Mouse (Mus musculus) intestine, embryonic 16.5 days (tissue): ENCODE data around the gene Ppm1h. TPM values are rescaled to one million over a fixed set of nuclear protein-coding genes. Genes with fewer than 3 reads are reported as not detected.

Source experiments
- ATAC-seq: fragments of 200-750 bp; cut with Nextera tagmentation; 2 replicates; pipeline ENCODE4 v1.8.0; 2017; ENCODE audit warnings: moderate TSS enrichment, moderate library complexity
- H3K27ac ChIP-seq: fragments of 300-500 bp; sonication (generic); 2 replicates; pipeline ENCODE4 v1.5.1; 2014; ENCODE audit warnings: mild to moderate bottlenecking, low read length
- H3K27me3 ChIP-seq: fragments of 300-500 bp; sonication (generic); replicated peaks from 2 replicates; pipeline ENCODE4 v1.6.1; 2014; ENCODE audit warnings: low read length, control low read depth, mixed read lengths; ENCODE audit not compliant: control insufficient read depth, insufficient read depth
- H3K36me3 ChIP-seq: fragments of 300-500 bp; sonication (generic); 2 replicates; pipeline ENCODE4 v1.6.1; 2014; ENCODE audit warnings: low read length, control low read depth; ENCODE audit not compliant: control insufficient read depth, insufficient read depth
- H3K4me1 ChIP-seq: fragments of 300-500 bp; sonication (generic); 2 replicates; pipeline ENCODE4 v1.6.1; 2014; ENCODE audit warnings: low read length, control low read depth, mixed read lengths; ENCODE audit not compliant: control insufficient read depth, insufficient read depth
- H3K4me2 ChIP-seq: fragments of 300-500 bp; sonication (generic); 2 replicates; pipeline ENCODE4 v1.6.1; 2014; ENCODE audit warnings: low read depth, low read length, control low read depth
- H3K4me3 ChIP-seq: fragments of 300-500 bp; sonication (generic); 2 replicates; pipeline ENCODE4 v1.5.1; 2014; ENCODE audit warnings: mild to moderate bottlenecking, low read length
- H3K9ac ChIP-seq: fragments of 300-500 bp; sonication (generic); 2 replicates; pipeline ENCODE4 v1.6.1; 2014; ENCODE audit warnings: low read depth, low read length
- H3K9me3 ChIP-seq: fragments of 300-500 bp; sonication (generic); 2 replicates; pipeline ENCODE4 v1.6.1; 2016; ENCODE audit warnings: low read length, control low read depth; ENCODE audit not compliant: control insufficient read depth
- WGBS: fragments of 180-500 bp; shearing (Covaris S2); extraction: QIAGEN DNeasy Blood & Tissue Kit; methylation state at CpG from one replicate; pipeline ENCODE4 v1.1.7; 2014; 5-methylcytosine and 5-hydroxymethylcytosine counted together
- polyA plus RNA-seq: library from polyadenylated mRNA; unstranded; fragments of >200 nt; fragmentation: Nextera tagmentation; extraction: Ambion mirVana; gene quantifications from 2 replicates; pipeline ENCODE4 v1.2.1, GENCODE M21; 2015

Gene Ppm1h
- polyA plus RNA-seq, 1 experiment from 2014 or later = 14.8 TPM

DNA sequence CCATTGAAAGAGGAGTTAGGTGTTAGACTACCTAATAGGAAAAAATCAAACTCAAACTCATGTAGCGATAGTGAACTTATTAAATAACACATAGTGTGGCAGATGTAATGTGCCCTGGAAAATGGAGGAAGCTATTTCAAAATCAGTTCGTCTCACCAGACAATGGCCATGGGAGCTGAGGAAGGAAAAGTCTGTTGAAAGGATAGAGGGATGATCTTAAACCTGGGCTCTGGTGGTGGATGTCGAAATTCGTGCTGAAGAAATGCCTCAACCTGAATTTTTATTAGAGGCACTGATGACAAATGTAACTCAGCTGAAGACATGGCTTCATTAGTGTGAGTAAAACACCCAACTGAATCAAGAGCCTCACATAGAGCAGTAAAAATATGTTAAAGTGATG, 6.5 kb upstream of the Ppm1h start:
- H3K27me3 ChIP-seq = no peaks in the 10 kb centered on the region
- H3K27ac ChIP-seq = no peak overlapping the region
- no peaks in the 10 kb centered on the region for H3K4me1 ChIP-seq
- no peaks in the 10 kb centered on the region for H3K36me3 ChIP-seq
- no peak overlapping the region for H3K9ac ChIP-seq
- no peaks in the 10 kb centered on the region for H3K9me3 ChIP-seq
- H3K4me3 ChIP-seq = no peak overlapping the region
- ATAC-seq = no peak
- WGBS = 91% methylated on average over 4 of the region's 4 CpGs
- no peak overlapping the region for H3K4me2 ChIP-seq

DNA sequence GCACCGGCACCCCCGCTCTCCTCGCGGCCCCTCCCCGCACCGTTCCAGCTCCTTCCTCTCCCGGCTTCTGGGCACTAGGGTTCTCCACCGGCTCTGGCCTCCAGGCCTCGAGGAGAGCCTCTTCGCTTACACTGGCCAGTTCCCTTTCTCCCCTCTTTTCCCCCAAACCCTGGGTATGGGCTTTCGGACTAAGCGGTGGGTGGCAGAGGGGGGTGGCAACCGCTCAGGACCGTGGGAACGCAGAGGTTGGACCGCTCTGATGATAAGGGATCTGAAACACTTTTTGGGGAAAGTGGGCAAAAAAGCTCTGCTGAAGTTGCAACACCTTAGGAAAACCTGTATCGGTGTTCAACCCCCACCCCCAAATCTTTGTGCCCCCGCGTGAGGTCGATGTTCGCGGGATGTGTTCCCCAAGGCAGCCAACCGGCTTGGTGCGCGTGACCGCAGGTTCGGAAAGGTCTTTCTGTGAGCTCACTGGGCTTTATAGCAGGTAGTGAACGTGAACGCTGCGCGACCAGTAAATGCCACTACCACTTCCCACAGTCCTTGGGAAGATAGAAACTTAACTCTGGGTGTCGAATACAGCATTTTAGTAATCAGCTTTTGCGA, 979 bp downstream of the Ppm1h start:
- peak overlapping the region; percentile 89 for H3K4me3 ChIP-seq
- H3K4me2 ChIP-seq = peak overlapping the region; percentile 91
- H3K9ac ChIP-seq = peak overlapping the region; percentile 90
- H3K27ac ChIP-seq = peak overlapping the region; percentile 80
- under 1% methylated on average over 33 of the region's 33 CpGs for WGBS
- no peaks in the 10 kb centered on the region for H3K36me3 ChIP-seq
- no peaks in the 10 kb centered on the region for H3K27me3 ChIP-seq
- ATAC-seq = peak; percentile 73; the same call in 1 of the 2 replicates
- H3K9me3 ChIP-seq = no peaks in the 10 kb centered on the region
- peaks cover 12% of the 10 kb centered on the region for H3K4me1 ChIP-seq

DNA sequence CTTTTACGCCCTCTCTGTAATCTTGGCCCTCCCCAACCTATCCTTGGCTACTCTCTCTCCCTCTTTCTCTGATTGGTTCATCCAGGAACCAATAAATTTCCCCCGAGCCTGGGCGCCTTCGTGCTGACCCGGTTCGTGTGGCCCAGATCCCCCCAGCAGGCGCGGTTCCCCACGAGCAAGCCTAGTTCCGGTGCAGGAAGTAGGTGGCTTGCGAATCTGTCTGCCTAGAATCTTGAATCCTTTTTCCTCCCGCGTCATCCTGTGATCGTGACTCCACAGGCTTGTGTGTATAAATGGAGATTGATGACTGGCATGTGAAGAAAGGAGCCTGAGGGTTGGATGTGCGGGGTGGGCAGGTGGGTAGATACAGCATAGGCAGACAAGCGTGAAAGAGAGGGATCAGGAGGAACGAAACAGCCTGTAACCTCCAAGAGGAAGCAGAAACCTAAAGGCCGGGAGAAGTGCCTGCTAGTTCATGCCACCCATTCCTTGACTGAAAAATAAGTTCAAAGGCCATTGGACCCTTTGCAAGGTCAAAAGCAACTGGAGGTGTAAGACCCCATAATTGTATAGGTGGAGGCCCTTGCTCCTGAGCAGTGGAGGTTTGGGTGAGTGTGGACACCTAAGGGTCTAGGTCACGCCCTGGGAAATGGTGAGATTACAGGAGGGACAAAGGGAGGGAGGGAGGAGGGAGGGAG, 2.0 kb downstream of the Ppm1h start:
- Histone ChIP-seq H3K4me1 (peaks cover 12% of the 10 kb centered on the region), H3K27ac (no peak overlapping the region), H3K4me2 (peak overlapping the region; percentile 91), H3K9me3 (no peaks in the 10 kb centered on the region), H3K4me3 (peak overlapping the region; percentile 89), H3K9ac (peak overlapping the region; percentile 90), H3K27me3 (no peaks in the 10 kb centered on the region), H3K36me3 (no peaks in the 10 kb centered on the region)
- 5% methylated on average over 18 of the region's 19 CpGs for WGBS
- no peak for ATAC-seq

DNA sequence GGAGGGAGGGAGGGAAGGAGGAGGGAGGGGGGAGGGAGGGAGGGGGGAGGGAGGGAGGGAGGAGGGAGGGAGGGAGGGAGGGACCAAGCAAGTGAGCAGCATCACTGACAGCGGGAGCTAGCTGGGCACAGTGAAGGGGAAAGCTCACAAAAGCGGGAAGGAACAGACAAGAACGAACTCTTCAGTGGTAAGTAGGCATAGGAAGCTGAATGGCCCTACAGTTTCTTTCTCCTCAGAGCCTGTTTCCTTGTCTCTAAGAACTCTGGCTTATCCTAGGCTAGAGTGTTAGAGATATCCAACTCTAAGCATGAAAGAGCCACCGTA, 2.5 kb downstream of the Ppm1h start:
- Histone ChIP-seq H3K4me1 (peaks cover 12% of the 10 kb centered on the region), H3K4me2 (no peak overlapping the region)
- 65% methylated on average over 4 of the region's 4 CpGs for WGBS

DNA sequence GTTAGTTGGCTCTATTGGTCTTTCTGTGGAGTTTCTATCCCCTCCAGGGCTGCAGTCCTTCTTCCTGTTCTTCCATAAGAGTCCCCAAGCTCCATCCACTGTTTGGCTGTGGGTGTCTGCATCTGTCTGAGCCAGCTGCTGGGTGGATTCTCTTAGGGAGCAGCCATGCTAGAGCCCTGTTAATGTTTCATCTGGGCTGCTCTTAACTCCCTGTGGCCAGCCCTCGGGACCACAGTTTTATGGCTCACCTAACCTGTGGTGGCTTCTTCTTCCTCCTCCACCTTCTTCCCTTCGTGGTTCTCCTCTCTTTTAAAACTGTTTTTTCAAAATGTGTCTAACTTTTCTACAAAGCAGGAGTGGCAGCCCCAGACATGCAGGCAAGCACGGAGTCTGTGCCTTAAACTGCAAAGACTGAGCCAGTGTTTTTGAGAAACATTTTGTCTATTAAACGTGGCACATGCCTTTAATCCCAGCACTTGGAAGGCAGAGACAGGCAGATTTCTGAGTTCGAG, 5.3 kb downstream of the Ppm1h start:
- no peak overlapping the region for H3K9ac ChIP-seq
- no peak overlapping the region for H3K4me3 ChIP-seq
- no peak overlapping the region for H3K27ac ChIP-seq
- WGBS = 59% methylated on average over 5 of the region's 5 CpGs
- no peaks in the 10 kb centered on the region for H3K9me3 ChIP-seq
- H3K4me2 ChIP-seq = no peak overlapping the region
- no peaks in the 10 kb centered on the region for H3K36me3 ChIP-seq
- H3K27me3 ChIP-seq = no peaks in the 10 kb centered on the region
- peaks cover 12% of the 10 kb centered on the region for H3K4me1 ChIP-seq
- peak; percentile 69 for ATAC-seq

More for the DNA sequence above, 2.5 kb downstream of the Ppm1h start:
- Histone ChIP-seq H3K27me3 (no peaks in the 10 kb centered on the region), H3K36me3 (no peaks in the 10 kb centered on the region), H3K9ac (no peak overlapping the region), H3K27ac (no peak overlapping the region), H3K9me3 (no peaks in the 10 kb centered on the region), H3K4me3 (no peak overlapping the region)
- ATAC-seq = no peak

DNA sequence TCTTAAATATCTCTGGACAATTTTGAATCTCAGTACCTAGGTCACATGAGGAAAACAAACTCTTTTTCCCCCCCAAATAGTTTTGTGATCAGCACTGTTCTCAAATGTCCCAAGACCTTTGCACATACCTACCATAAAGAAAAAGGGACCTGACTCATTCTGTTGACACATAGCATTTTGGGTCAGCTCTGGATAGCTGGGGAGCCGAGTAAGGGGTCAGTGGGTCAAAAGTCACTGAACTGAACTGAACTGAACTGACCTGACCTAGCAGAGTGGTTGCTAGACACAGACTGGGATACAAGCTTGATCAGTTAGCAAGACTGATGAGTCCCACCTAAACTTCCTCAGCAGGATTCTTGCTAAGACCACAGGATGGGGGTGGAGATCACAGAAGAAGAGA, 6.7 kb downstream of the Ppm1h start:
- no peak overlapping the region for H3K9ac ChIP-seq
- WGBS = 23% methylated on average over 1 of the region's 1 CpGs
- H3K4me1 ChIP-seq = peaks cover 5% of the 10 kb centered on the region
- H3K36me3 ChIP-seq = no peaks in the 10 kb centered on the region
- H3K27me3 ChIP-seq = no peaks in the 10 kb centered on the region
- no peaks in the 10 kb centered on the region for H3K9me3 ChIP-seq
- H3K4me2 ChIP-seq = no peak overlapping the region
- no peak overlapping the region for H3K4me3 ChIP-seq
- no peak overlapping the region for H3K27ac ChIP-seq
- no peak for ATAC-seq

DNA sequence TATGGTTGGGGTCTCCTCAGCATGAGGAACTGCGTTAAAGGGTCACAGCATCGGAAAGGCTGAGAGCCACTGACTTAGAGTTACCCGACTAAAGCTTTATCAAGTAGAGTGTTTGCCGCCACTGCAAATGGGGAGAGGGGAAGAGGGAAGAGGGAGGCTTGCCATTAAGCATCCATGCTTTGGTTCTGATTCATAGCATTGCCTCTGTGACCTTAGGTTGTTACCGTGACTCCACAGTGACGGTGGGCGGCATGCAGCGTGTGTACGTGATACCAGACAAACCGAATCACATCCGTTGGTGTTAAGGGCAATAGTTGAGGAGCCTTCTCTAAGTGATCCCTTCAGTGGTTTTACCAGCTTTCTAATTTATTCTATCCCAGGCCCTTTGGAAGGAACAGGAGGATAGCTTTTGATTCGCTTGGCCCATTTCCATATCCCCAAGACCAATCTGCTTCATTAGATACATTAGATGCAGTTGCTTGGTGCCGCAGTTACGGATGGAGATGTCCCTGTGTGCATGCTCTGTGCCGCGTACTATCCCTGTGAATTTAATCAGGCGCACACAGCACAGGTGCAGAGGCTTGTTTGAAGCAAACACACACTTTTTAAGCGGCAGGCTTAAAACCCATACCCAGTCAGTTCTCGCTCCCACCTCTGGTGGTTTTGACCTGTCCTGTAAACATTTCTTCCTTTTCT, 7.4 kb downstream of the Ppm1h start:
- H3K9ac ChIP-seq = no peak overlapping the region
- no peak overlapping the region for H3K4me2 ChIP-seq
- no peaks in the 10 kb centered on the region for H3K9me3 ChIP-seq
- no peaks in the 10 kb centered on the region for H3K4me1 ChIP-seq
- no peak for ATAC-seq
- 91% methylated on average over 19 of the region's 19 CpGs for WGBS
- no peak overlapping the region for H3K27ac ChIP-seq
- H3K36me3 ChIP-seq = no peaks in the 10 kb centered on the region
- no peaks in the 10 kb centered on the region for H3K27me3 ChIP-seq
- H3K4me3 ChIP-seq = no peak overlapping the region

DNA sequence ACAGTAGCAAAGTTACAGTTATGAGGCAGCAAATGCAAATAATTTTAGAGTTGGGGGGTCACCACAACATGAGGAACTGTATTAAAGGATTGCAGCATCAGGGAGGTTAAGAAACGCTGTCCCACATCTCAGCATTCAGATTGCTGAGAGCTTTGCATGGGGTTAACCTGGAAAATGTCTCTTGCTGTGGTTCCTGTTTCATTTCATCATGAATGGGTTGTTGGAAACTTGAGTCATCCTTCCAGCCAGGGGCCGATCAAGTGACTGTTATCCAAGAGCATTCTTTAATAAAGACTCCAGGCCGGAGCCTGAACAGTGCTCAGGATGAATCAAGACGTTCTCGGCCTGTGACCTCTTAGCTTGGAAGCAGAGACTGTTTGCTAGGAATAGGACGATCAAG, 12.1 kb downstream of the Ppm1h start:
- Histone ChIP-seq H3K4me1 (no peaks in the 10 kb centered on the region), H3K9me3 (no peaks in the 10 kb centered on the region), H3K4me2 (no peak overlapping the region), H3K36me3 (no peaks in the 10 kb centered on the region), H3K27ac (no peak overlapping the region), H3K4me3 (no peak overlapping the region), H3K27me3 (no peaks in the 10 kb centered on the region), H3K9ac (no peak overlapping the region)
- no peak for ATAC-seq
- WGBS = 75% methylated on average over 6 of the region's 6 CpGs

DNA sequence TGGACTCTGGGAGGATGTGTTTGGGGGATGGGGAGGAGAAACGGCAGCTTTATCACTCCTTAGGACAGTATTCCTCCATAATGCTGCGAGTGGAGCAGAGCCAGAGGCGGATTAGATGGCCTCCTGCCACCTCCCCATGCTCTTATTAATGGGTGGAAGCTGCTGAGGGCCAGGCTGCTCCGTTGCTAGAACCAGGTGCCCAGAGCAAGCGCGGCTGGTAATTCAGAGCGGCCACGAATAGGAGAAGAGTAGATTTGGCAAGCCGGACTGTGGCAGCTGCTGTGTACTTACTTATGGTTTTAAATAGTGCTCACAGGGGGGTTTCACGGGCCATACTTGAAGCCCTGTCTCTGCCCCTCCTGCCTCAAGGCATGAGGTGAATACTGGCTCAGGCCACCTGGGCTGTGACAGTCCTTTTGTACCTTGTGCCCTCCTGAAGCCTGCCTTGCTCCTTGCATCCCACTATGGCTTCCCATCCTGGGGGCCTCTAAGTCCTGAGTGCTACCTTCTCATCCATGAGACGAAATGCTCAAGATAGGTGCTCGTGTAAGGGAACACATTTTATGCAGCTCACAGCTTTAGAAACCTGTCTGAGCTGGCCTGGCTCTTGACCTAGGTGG, 14.7 kb downstream of the Ppm1h start:
- Histone ChIP-seq H3K4me2 (no peak overlapping the region), H3K9me3 (no peaks in the 10 kb centered on the region), H3K4me3 (no peak overlapping the region), H3K4me1 (no peaks in the 10 kb centered on the region), H3K9ac (no peak overlapping the region), H3K27me3 (no peaks in the 10 kb centered on the region), H3K36me3 (no peaks in the 10 kb centered on the region), H3K27ac (no peak overlapping the region)
- 65% methylated on average over 12 of the region's 12 CpGs for WGBS
- ATAC-seq = no peak
